Mouse (Mus musculus): ENCODE results near the gene H2-Q10. TPM values are rescaled to one million over a fixed set of nuclear protein-coding genes. Genes with fewer than 3 reads are reported as not detected.

H2-Q10 gene
- polyA plus RNA-seq (2017; shearing (Covaris generic)), result 30.8 TPM

GRCm38 (mm10) chr17:35469842-35470751 lies at the start of gene H2-Q10:
Gene H2-Q10, plus strand, starts transcription at chr17:35470089.

GRCm38 (mm10) chr17:35424624-35425416 lies 45.1 kb upstream of the H2-Q10 start, which contains the start of gene H2-Q6:
Gene H2-Q6, plus strand, starts transcription at chr17:35424850.

GRCm38 (mm10) chr17:35438885-35439284 lies 31.0 kb upstream of the H2-Q10 start, which contains the start of gene H2-Q7:
Gene H2-Q7, plus strand, starts transcription at chr17:35439155.

GRCm38 (mm10) chr17:35505776-35506175 lies 35.9 kb downstream of the H2-Q10 start, which contains the start of gene Pou5f1:
Gene Pou5f1, plus strand, starts transcription at chr17:35506018.

DNA sequence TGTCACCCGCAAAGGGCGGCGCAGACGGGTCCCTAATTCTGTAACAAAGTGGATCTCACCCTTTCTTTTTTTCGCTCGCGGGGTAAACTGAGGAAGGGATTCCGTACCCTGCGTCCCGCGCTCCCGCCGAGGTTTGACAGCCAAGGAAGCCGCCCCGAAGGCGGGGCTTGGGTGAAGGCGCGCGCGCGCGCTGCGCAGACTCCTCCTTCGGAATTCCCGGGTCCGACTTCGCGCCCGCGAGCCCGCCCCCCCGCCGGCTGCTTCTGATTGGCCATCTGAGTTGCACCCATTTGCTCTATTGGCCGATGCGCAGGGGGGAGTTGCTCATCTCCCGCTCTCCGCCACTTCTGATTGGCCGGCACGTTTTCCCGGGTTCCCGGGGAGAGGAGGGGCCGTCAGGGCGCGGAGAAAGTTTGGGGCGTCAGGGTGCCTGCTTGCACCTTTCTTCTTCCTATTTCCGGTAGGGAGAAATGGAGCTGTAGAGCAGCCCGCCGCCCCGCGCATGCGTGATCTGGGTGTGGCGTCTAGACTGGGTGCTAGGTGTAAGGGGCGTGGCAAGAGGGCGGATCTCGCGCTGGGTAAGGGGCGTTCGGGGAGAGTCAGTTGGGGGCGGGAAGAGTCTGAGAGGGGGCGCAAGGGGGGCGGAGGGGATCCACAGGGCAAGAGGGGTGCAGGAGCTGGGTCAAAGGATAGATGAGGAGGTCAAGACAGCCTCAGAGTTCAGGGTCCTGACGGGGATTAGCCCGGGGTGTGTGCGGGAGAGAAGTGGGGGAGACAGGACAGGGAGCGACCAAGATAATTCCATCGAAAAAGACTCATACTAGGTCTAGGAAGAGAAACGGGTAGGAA lies 47.0 kb downstream of the H2-Q10 start, which contains the start of the genes Tcf19 and Cchcr1:
Gene Tcf19, minus strand, starts transcription at position 173 of the 849 bp plus-strand sequence.
Gene Cchcr1, plus strand, starts transcription at position 449 of the 849 bp plus-strand sequence.

Other genes starting within 250 kb of the H2-Q10 start
- gene Gm16181, start 249.3 kb upstream of the H2-Q10 start, polyA plus RNA-seq (2017; shearing (Covaris generic)), result 1.6 TPM
- 8.7 TPM for gene Atp6v1g2, start 236.4 kb upstream of the H2-Q10 start, polyA plus RNA-seq (2017; shearing (Covaris generic))
- gene Nfkbil1, start 234.3 kb upstream of the H2-Q10 start, polyA plus RNA-seq (2017; shearing (Covaris generic)), result 23.1 TPM
- gene Ddx39b, start 228.3 kb upstream of the H2-Q10 start, polyA plus RNA-seq (2017; shearing (Covaris generic)), result 257 TPM
- gene H2-D1, start 207.4 kb upstream of the H2-Q10 start, polyA plus RNA-seq (2017; shearing (Covaris generic)), result 7,111 TPM
- 0.34 TPM for gene H2-Q1, start 149.7 kb upstream of the H2-Q10 start, polyA plus RNA-seq (2017; shearing (Covaris generic))
- 20.6 TPM for gene H2-Q2, start 127.8 kb upstream of the H2-Q10 start, polyA plus RNA-seq (2017; shearing (Covaris generic))
- 36.3 TPM for gene H2-Q4, start 90.5 kb upstream of the H2-Q10 start, polyA plus RNA-seq (2017; shearing (Covaris generic))
- 1,066 TPM for gene H2-Q6, start 45.2 kb upstream of the H2-Q10 start, polyA plus RNA-seq (2017; shearing (Covaris generic))
- gene H2-Q7, start 30.9 kb upstream of the H2-Q10 start, polyA plus RNA-seq (2017; shearing (Covaris generic)), result 2,802 TPM
- gene Pou5f1, start 35.9 kb downstream of the H2-Q10 start, polyA plus RNA-seq (2017; shearing (Covaris generic)), result 0.22 TPM
- gene Tcf19, start 46.7 kb downstream of the H2-Q10 start, polyA plus RNA-seq (2017; shearing (Covaris generic)), result 22.1 TPM
- 13.2 TPM for gene Cchcr1, start 47.0 kb downstream of the H2-Q10 start, polyA plus RNA-seq (2017; shearing (Covaris generic))
- not detected for gene Psors1c2, start 63.1 kb downstream of the H2-Q10 start, polyA plus RNA-seq (2017; shearing (Covaris generic))
- gene Cdsn, start 82.0 kb downstream of the H2-Q10 start, polyA plus RNA-seq (2017; shearing (Covaris generic)), result not detected
- gene 2300002M23Rik, start 97.4 kb downstream of the H2-Q10 start, polyA plus RNA-seq (2017; shearing (Covaris generic)), result not detected
- gene Sfta2, start 131.5 kb downstream of the H2-Q10 start, polyA plus RNA-seq (2017; shearing (Covaris generic)), result not detected
- not detected for gene Gm9573, start 156.5 kb downstream of the H2-Q10 start, polyA plus RNA-seq (2017; shearing (Covaris generic))
- gene Mucl3, start 173.6 kb downstream of the H2-Q10 start, polyA plus RNA-seq (2017; shearing (Covaris generic)), result 0.15 TPM
- 33.5 TPM for gene Vars2, start 197.5 kb downstream of the H2-Q10 start, polyA plus RNA-seq (2017; shearing (Covaris generic))
- gene Gtf2h4, start 203.7 kb downstream of the H2-Q10 start, polyA plus RNA-seq (2017; shearing (Covaris generic)), result 27.5 TPM
- 8.4 TPM for gene Ddr1, start 234.5 kb downstream of the H2-Q10 start, polyA plus RNA-seq (2017; shearing (Covaris generic))

Measured in inflammation-experienced regulatory T-cells, adult 16 weeks (primary cell).